Mouse (Mus musculus): ENCODE measurements at regions not wholly inside any gene's neighbourhood (a gene's known extent, or its start where the extent isn't known, plus 50 kb on each side); places are given as distances from the start of the nearest gene placed in this dataset.

DNA sequence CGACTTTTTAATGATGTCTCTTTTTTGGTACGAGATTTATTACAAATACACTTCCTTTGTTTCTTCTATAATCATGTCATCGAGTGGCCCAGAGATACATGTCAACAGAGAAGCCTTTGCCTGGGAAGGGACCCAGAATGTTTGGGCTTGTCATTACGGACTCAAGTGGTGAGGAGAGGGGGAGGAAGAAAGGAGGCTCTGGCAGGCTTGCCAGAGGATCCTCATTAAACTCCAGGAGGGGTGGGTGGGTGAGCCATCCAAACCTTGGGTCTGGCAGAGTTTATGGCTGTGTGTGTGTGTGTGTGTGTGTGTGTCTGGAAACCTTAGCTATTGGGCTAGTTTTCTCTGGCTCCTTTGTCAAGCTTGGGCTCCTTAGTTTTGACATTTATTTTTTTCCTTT lies 204.3 kb downstream of the 1500009L16Rik start:
- Histone ChIP-seq H3K27ac (replicated peaks; ENCODE audit: insufficient read depth, low read depth, low read length) (no peak overlapping the region), H3K27me3 (ENCODE audit: control insufficient read depth, insufficient read depth, low read length) (no peaks in the 10 kb centered on the region), H3K4me1 (ENCODE audit: control insufficient read depth, insufficient read depth, low read length) (no peaks in the 10 kb centered on the region), H3K4me3 (ENCODE audit: insufficient read depth, low read depth, low read length) (no peak overlapping the region), H3K9ac (ENCODE audit: low read depth, low read length) (no peak overlapping the region), H3K36me3 (ENCODE audit: control insufficient read depth, insufficient read depth, low read length) (no peaks in the 10 kb centered on the region), H3K79me2 (ENCODE audit: control insufficient read depth, insufficient read depth, low read length) (no peaks in the 10 kb centered on the region)
- DNase-seq (ENCODE audit: extremely low read depth, low read depth, low spot score) = no peak
- TF ChIP-seq CTCF (IDR thresholded peaks at IDR 0.05; ENCODE audit: low read depth, low read length) (no peak), POLR2A (IDR thresholded peaks at IDR 0.05; ENCODE audit: extremely low read depth, insufficient read depth, low read length) (no peak)
- WGBS = 59% methylated on average over 4 of the region's 4 CpGs

DNA sequence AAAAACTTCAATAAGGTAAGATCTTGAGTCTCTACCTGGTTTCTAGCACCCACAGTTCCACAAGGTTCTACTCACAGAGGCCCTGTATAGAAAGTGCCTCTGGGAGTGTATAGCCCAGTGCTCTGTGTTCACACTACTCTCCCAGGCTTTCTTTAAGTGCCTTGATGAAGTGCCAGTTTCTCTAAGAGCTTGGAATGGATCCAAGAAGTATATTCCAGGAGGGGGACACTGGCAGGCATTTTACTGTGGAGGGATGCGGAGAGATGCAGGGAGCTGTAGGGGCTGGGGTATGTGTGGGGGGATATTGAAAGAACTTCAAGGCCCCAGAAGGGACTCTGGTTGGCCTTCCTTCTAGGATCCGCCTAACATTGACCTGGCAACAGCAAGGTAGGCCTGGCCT lies 204.9 kb downstream of the 1500009L16Rik start:
- Histone ChIP-seq H3K27ac (replicated peaks; ENCODE audit: insufficient read depth, low read depth, low read length) (no peak overlapping the region), H3K9ac (ENCODE audit: low read depth, low read length) (no peak overlapping the region), H3K27me3 (ENCODE audit: control insufficient read depth, insufficient read depth, low read length) (no peaks in the 10 kb centered on the region), H3K4me3 (ENCODE audit: insufficient read depth, low read depth, low read length) (no peak overlapping the region), H3K36me3 (ENCODE audit: control insufficient read depth, insufficient read depth, low read length) (no peaks in the 10 kb centered on the region), H3K4me1 (ENCODE audit: control insufficient read depth, insufficient read depth, low read length) (no peaks in the 10 kb centered on the region), H3K79me2 (ENCODE audit: control insufficient read depth, insufficient read depth, low read length) (no peaks in the 10 kb centered on the region)
- DNase-seq (ENCODE audit: extremely low read depth, low read depth, low spot score) = no peak
- 90% methylated on average over 2 of the region's 2 CpGs for WGBS
- TF ChIP-seq POLR2A (IDR thresholded peaks at IDR 0.05; ENCODE audit: extremely low read depth, insufficient read depth, low read length) (no peak), CTCF (IDR thresholded peaks at IDR 0.05; ENCODE audit: low read depth, low read length) (no peak)

DNA sequence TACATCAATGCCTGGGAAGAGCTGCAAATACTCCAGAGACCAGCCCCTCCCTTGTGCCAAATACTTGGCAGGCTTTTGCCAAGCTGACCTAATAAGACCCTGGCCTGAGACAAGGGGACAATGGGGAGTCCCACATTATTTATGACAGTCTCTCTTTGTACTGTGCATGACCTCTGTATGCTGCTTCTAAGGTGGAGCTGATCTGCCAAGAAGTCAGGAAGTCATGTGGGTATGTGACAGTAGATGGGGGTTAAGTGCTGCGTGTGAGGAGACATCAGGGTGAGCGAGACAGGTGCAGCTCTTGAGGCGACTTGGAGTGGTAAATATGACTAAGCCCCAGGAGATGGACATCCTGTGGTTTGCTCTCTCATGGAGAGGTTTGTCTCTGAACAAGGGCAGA lies 209.1 kb downstream of the 1500009L16Rik start:
- Histone ChIP-seq H3K4me3 (ENCODE audit: insufficient read depth, low read depth, low read length) (no peak overlapping the region), H3K27me3 (ENCODE audit: control insufficient read depth, insufficient read depth, low read length) (no peaks in the 10 kb centered on the region), H3K27ac (replicated peaks; ENCODE audit: insufficient read depth, low read depth, low read length) (no peak overlapping the region), H3K9ac (ENCODE audit: low read depth, low read length) (no peak overlapping the region), H3K36me3 (ENCODE audit: control insufficient read depth, insufficient read depth, low read length) (no peaks in the 10 kb centered on the region), H3K79me2 (ENCODE audit: control insufficient read depth, insufficient read depth, low read length) (no peaks in the 10 kb centered on the region), H3K4me1 (ENCODE audit: control insufficient read depth, insufficient read depth, low read length) (no peaks in the 10 kb centered on the region)
- WGBS = 69% methylated on average over 3 of the region's 3 CpGs
- TF ChIP-seq CTCF (IDR thresholded peaks at IDR 0.05; ENCODE audit: low read depth, low read length) = no peak
- no peak for TF ChIP-seq POLR2A (IDR thresholded peaks at IDR 0.05; ENCODE audit: extremely low read depth, insufficient read depth, low read length)
- no peak for DNase-seq (ENCODE audit: extremely low read depth, low read depth, low spot score)

DNA sequence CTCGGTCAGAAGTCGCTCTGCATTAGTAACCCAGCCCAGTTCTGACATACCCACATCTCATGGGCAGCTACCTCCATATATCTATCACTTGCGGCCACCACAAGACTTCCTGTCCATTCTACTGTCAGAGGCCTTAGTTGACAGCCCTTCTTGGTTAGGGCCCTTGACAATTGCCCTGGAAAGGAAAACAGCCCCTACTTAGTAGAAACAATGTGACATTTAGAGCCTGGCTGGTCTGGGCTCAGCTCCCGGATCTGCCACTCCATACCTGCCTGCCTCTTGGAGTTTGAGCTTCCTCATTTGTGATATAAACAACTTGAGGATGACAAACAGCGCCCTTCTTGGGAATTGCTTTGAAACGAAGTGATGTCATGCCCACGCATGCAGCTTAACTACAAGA lies 210.5 kb downstream of the 1500009L16Rik start:
- WGBS = 88% methylated on average over 7 of the region's 7 CpGs
- H3K4me1 ChIP-seq (ENCODE audit: control insufficient read depth, insufficient read depth, low read length) = no peaks in the 10 kb centered on the region
- H3K36me3 ChIP-seq (ENCODE audit: control insufficient read depth, insufficient read depth, low read length) = no peaks in the 10 kb centered on the region
- no peak overlapping the region for H3K27ac ChIP-seq (replicated peaks; ENCODE audit: insufficient read depth, low read depth, low read length)
- no peak for DNase-seq (ENCODE audit: extremely low read depth, low read depth, low spot score)
- H3K79me2 ChIP-seq (ENCODE audit: control insufficient read depth, insufficient read depth, low read length) = no peaks in the 10 kb centered on the region
- no peak for TF ChIP-seq POLR2A (IDR thresholded peaks at IDR 0.05; ENCODE audit: extremely low read depth, insufficient read depth, low read length)
- no peak for TF ChIP-seq CTCF (IDR thresholded peaks at IDR 0.05; ENCODE audit: low read depth, low read length)
- H3K4me3 ChIP-seq (ENCODE audit: insufficient read depth, low read depth, low read length) = no peak overlapping the region
- H3K9ac ChIP-seq (ENCODE audit: low read depth, low read length) = no peak overlapping the region
- H3K27me3 ChIP-seq (ENCODE audit: control insufficient read depth, insufficient read depth, low read length) = no peaks in the 10 kb centered on the region

DNA sequence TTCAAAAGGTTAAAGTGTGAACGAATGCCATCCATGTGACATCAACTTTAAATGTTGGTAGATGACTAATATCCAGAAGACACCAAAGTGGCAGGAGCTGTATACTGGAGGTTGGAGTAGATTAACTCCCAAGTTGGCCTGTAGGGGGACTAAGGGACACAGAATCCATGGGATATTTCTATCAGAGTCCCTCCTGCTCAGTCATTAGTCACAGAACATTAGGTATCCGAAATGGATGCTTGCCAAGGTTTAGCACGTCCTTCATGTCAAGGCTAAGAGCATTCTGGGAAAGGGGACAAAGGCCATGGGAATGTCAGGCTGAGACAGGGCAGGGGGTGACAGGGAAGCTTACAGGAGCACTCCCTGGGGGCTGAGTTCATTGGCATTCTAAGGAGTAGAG lies 211.8 kb downstream of the 1500009L16Rik start:
- H3K36me3 ChIP-seq (ENCODE audit: control insufficient read depth, insufficient read depth, low read length) = no peaks in the 10 kb centered on the region
- no peak for DNase-seq (ENCODE audit: extremely low read depth, low read depth, low spot score)
- no peak overlapping the region for H3K9ac ChIP-seq (ENCODE audit: low read depth, low read length)
- no peaks in the 10 kb centered on the region for H3K27me3 ChIP-seq (ENCODE audit: control insufficient read depth, insufficient read depth, low read length)
- no peak overlapping the region for H3K27ac ChIP-seq (replicated peaks; ENCODE audit: insufficient read depth, low read depth, low read length)
- no peaks in the 10 kb centered on the region for H3K4me1 ChIP-seq (ENCODE audit: control insufficient read depth, insufficient read depth, low read length)
- WGBS = 52% methylated on average over 3 of the region's 3 CpGs
- TF ChIP-seq CTCF (IDR thresholded peaks at IDR 0.05; ENCODE audit: low read depth, low read length) = no peak
- TF ChIP-seq POLR2A (IDR thresholded peaks at IDR 0.05; ENCODE audit: extremely low read depth, insufficient read depth, low read length) = no peak
- H3K79me2 ChIP-seq (ENCODE audit: control insufficient read depth, insufficient read depth, low read length) = no peaks in the 10 kb centered on the region
- no peak overlapping the region for H3K4me3 ChIP-seq (ENCODE audit: insufficient read depth, low read depth, low read length)

DNA sequence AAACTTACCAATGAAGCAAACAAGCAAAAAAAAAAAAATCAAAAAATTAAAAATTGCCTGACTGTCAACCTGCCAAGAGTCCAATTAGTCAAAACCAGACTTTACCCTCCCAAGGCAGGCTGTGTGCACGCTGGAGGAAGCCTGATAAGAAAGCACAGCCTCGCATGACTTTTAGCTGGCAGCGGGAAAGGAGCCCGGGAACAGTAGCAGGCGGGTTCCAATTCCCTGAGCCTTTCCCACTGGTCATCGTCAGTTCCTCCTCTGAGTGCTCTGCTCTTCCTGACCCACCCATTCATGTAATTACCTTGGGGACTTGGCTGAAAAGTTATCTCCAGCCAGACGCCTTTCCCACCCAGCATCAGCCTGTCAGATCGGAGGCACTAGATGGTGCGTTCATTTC lies 214.5 kb downstream of the 1500009L16Rik start:
- Histone ChIP-seq H3K27ac (replicated peaks; ENCODE audit: insufficient read depth, low read depth, low read length) (no peak overlapping the region), H3K79me2 (ENCODE audit: control insufficient read depth, insufficient read depth, low read length) (no peaks in the 10 kb centered on the region), H3K4me1 (ENCODE audit: control insufficient read depth, insufficient read depth, low read length) (peaks cover 2% of the 10 kb centered on the region; the same call in 1 of the 2 replicates), H3K9ac (ENCODE audit: low read depth, low read length) (no peak overlapping the region), H3K27me3 (ENCODE audit: control insufficient read depth, insufficient read depth, low read length) (no peaks in the 10 kb centered on the region), H3K36me3 (ENCODE audit: control insufficient read depth, insufficient read depth, low read length) (no peaks in the 10 kb centered on the region), H3K4me3 (ENCODE audit: insufficient read depth, low read depth, low read length) (no peak overlapping the region)
- TF ChIP-seq CTCF (IDR thresholded peaks at IDR 0.05; ENCODE audit: low read depth, low read length) = no peak
- TF ChIP-seq POLR2A (IDR thresholded peaks at IDR 0.05; ENCODE audit: extremely low read depth, insufficient read depth, low read length) = no peak
- no peak for DNase-seq (ENCODE audit: extremely low read depth, low read depth, low spot score)
- WGBS = 52% methylated on average over 9 of the region's 9 CpGs
